Mouse (Mus musculus) testis, postnatal 14 days (tissue): ENCODE data around the gene Sh3rf3.
"Not testable (repeated sequence)": the region's sequence is repeated elsewhere in the genome, so short reads cannot be mapped to it uniquely, and the experiment has no call there.

ENCODE experiments used
- DNase-seq: peaks from one replicate; pipeline ENCODE4 v3.0.0; 2021; ENCODE audit warnings: low spot score

Sh3rf3 gene

DNA sequence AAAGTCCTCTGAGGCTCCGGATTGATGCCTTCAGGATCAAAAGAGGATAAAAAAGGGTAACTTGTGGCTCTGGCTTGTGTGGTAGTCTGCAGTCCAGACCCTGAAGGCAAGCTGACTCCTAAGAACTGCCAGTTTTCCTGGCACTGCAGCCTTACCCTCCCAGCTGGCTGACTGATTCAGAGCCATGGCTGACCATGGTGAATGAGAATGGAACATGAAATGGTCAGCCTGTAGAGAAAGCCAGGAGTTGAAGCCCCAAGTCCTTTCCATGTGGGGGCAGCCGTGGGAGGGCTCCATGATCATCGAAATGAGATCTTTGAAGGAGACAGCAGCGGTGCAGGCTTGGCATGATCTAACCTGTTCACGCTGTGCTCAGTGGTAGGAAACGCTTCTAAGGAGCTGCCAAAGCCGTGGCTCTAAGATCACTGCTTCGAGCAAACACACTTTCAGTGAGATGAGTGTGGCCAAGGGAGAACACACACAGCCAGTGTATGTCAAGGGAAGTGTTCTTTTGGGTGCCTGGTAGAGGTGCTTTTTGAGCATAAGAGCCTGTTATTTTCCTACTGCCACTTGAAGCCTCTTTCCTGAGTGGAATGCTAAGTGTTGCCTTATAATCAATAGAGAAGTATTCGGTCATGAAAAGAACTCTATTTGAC, 168.6 kb downstream of the Sh3rf3 start:
- no peak for DNase-seq

DNA sequence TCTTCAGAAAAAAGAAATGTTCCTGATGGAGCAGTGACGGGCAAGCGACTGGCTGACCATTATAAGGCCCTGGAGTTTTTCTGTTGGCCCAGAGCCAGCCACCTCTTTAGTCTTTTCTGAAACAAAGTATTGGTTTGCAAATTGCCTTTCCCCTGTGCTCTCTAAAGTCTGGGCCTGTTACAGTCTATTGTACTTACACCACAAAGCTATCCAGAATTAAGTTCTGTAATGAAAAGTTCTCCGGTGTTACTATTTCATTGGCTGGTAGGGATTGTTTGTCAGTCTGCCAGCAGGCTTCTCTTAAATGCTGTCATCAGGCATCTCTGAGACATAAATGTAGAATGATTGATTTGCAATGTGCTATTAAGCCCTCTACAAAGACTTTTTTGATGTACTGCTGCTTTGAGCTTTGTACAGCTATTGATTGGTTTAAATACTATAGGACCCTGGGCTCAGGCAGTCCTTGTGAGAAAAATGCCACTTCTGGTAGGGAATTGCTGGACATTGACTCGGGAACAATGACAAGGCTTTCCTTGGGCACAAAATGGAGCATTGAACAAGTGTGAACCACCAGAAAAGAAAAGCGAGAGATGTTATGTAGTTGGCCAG, 169.5 kb downstream of the Sh3rf3 start:
- DNase-seq = no peak

- no peak for DNase-seq
These were observed 178.5 kb downstream of the Sh3rf3 start for GRCm38 (mm10) chr10:58991611-58992010.

- DNase-seq = no peak
These were observed 181.6 kb downstream of the Sh3rf3 start for GRCm38 (mm10) chr10:58994726-58995125.

GRCm38 (mm10) chr10:58995132-58995531, 182.0 kb downstream of the Sh3rf3 start:
- no peak for DNase-seq

DNA sequence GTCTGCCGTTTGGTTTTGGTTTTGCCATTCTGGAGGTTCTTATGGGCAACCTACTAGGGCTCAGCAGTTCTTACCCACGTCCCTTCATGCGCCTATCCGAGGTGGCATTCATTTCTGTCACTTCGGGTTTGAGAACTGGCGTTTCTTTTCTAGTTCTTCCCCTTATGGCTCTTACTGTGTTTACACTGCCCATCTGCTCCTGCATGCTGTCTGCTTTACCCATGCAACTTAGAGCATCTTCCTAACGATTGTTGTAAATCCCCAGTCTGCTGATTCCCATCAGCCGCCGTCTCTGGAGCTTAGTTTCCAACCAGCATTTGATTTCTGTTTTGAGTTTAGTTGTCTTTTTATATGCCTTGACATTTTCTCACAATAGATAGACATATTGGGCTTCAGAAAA, 189.2 kb downstream of the Sh3rf3 start:
- no peak for DNase-seq

- no peak for DNase-seq
These were observed 198.3 kb downstream of the Sh3rf3 start for GRCm38 (mm10) chr10:59011415-59011814.

GRCm38 (mm10) chr10:59013618-59014017, 200.5 kb downstream of the Sh3rf3 start:
- DNase-seq = no peak

GRCm38 (mm10) chr10:59019302-59019973, 206.3 kb downstream of the Sh3rf3 start:
- no peak for DNase-seq

DNA sequence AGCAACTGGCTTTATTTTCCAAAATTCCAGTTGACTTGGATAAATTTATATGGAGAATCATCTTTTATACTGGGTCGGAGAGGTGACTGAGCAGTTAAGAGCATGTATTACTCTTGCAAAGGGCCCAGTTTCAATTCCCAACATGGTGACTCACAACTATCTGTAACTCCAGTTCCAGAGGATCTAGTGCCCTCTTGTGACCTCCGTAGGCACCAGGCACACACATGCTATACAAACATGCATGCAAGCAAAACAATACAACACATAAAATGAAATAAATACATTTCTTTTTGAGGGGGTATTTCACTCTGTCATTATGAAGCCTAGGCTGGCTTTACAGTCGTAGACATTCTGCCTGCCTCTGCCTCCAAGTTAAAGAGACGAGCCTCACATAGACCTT, 237.3 kb downstream of the Sh3rf3 start:
- no peak for DNase-seq

DNA sequence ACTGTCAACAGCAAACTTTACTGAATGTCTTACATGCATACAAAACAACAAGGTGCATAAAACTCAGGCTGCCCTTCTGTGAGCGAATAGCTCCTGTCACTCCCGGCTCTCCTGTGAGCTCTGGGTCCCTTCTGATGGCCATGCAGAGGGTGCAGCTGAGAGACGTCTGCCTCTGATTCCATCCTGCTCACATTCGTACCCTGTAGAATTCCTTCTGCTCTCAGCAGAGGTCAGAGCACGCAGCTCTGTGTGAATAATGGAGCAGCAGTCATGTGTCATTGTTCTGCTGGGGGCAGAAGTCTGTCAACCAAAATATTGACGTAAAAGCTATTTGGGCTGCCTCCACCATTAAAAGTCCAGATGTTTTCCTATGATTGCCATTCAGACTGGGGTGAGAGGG, 243.1 kb downstream of the Sh3rf3 start:
- no peak for DNase-seq

- no peak for DNase-seq
These were observed 253.6 kb downstream of the Sh3rf3 start for GRCm38 (mm10) chr10:59066804-59067203.

GRCm38 (mm10) chr10:59072827-59073226, 259.7 kb downstream of the Sh3rf3 start:
- DNase-seq = no peak

GRCm38 (mm10) chr10:59076681-59077080, 263.5 kb downstream of the Sh3rf3 start:
- DNase-seq = no peak

DNA sequence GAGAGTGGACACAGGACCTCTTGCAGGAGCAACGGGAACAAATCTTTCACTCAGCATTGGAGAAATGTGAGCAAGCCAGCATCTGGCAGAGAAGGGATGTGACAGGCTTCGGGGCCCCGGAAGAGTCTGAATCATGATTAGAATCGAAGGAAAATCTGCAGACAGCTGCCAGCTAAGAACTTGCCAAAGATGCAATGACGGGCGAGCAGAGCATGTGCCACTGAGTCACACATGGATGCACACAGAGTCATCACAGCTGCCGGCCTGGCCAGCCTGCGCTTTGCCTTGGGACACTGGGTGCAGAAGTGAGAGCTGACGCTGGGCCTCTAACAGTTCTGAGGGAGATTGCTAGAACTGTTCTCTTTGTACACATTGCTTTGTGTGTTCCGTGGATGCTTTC, 264.8 kb downstream of the Sh3rf3 start:
- DNase-seq = no peak

GRCm38 (mm10) chr10:59085604-59086003, 272.4 kb downstream of the Sh3rf3 start:
- no peak for DNase-seq

DNA sequence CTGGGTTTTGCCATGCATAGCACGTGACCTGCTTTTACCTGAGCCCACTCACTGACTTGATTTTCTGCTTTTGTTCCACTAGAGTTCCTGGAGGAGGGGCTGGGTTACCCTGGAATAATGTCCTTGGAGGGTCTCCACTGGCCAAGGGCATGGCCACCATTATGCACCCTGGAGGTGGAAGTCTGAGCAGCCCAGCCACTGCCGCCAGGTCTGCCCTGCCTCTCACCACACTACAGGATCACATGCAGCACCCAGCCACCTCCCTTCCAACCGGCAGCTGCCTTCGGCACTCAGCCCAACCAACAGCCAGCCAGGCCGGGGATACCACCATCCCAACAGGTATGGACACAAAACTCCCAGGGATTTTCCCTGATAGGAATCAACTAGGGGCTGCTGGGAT, 273.4 kb downstream of the Sh3rf3 start:
- no peak for DNase-seq

- no peak for DNase-seq
These were observed 276.9 kb downstream of the Sh3rf3 start for GRCm38 (mm10) chr10:59089861-59090621.

DNA sequence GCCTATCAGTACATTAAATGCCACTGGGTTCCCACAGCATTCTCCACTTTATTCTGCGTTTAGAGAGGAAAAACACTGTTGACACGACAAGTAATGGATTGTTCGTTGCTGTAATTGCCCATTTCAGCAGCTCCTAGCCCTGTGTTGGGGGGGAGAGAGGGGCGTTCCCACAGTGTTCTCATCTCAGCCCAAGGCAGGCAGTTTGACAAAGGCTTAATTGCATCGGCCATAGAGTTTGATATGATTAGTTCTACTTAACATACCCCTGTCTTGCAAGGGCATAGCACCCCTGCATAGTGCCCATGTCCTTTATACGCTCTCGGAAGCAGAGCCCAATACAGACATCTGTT, 277.4 kb downstream of the Sh3rf3 start:
- DNase-seq = no peak

- DNase-seq = no peak
These were observed 278.4 kb downstream of the Sh3rf3 start for GRCm38 (mm10) chr10:59091556-59091955.

DNA sequence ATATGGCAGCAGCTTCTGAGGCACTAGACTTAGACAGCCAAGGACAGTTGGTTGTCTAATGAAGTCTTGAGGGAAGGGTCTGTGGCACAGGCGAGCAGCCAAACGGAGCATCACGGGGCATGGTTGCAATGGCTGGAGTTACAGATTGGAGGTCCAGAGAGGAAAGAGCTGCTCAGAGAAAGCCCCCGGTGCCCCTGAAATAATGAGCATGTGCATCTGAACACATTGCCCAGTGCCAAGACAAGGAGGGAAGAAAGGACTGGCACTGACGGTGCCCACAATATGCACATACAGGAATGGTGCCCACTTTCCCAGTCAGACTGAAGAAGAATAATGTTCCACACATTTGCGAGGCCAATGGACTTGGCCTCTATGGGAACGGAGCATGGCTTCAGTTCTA, 278.8 kb downstream of the Sh3rf3 start:
- DNase-seq = no peak

DNA sequence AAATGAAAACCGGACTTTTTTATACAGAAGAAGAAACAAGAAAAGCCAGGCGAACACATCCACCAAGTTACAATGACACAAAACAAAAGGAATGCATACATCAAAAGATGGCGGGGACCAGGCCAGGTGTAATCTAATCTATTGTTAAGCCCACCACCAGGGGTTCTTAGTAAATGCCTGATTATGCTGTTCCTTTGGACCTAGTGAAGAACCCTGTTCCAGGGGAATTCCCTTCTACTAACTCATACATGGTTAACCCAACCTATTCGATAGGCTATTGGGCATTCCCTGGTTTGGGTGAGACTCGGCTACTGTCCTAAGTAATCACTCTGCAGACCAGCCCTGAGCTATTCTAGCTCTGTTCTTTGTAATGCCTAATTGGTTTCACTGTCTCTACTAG, 289.9 kb downstream of the Sh3rf3 start:
- not testable (repeated sequence) for DNase-seq

DNA sequence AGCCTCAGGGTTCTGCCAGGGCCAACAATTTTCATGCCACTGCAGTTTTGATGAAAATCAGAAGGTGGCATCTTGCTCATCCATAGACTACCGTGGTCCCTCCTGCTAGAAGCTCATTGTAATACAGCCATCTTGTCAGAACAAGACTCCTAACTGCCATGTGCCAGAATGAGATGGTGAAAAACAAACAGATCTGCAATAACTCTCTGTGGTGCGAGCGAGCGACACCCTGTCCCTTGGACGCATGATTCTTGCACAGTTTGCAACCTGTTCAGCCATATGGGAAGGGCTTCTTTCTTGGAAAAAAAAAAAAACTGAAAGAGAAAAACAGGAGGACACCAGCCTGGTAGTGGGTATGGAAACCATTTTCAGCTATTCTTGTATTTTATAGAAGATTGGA, 291.5 kb downstream of the Sh3rf3 start:
- no peak for DNase-seq
